Mouse (Mus musculus) neutrophil, adult 5-6 weeks (primary cell): ENCODE measurements around the gene Mapk7. TPM values are rescaled to one million over a fixed set of nuclear protein-coding genes. Genes with fewer than 3 reads are reported as not detected.

Experiments used
- ATAC-seq: fragments of 151-379, 151-347 bp; 2 replicates; pipeline ENCODE4 v1.8.0; 2017; ENCODE audit warnings: mild to moderate bottlenecking, moderate TSS enrichment; ENCODE audit not compliant: insufficient number of reproducible peaks, poor library complexity, low FRiP score, severe bottlenecking; ENCODE audit errors: extremely low read depth
- total RNA-seq: library from RNA; stranded (forward); fragments of 200-1000 nt; gene quantifications from 2 replicates; pipeline ENCODE4 v1.2.3, GENCODE M21; 2017

The Mapk7 gene
- 15.2 and 15.6 TPM in 2 replicates for total RNA-seq

- peak; percentile 75 for ATAC-seq
Observed at GRCm38 (mm10) chr11:61494129-61494997, at the start of gene Mapk7. Gene Mapk7 (minus strand): TSS chr11:61494406.

- no peak for ATAC-seq
Observed at GRCm38 (mm10) chr11:61541106-61541505, 46.9 kb upstream of the Mapk7 start.

- no peak for ATAC-seq
Observed at GRCm38 (mm10) chr11:61540642-61541041, 46.4 kb upstream of the Mapk7 start.

GRCm38 (mm10) chr11:61537362-61537761, 43.2 kb upstream of the Mapk7 start:
- ATAC-seq = no peak

- no peak for ATAC-seq
Observed at GRCm38 (mm10) chr11:61536952-61537351, 42.7 kb upstream of the Mapk7 start.

GRCm38 (mm10) chr11:61535530-61535929, 41.3 kb upstream of the Mapk7 start:
- no peak for ATAC-seq

GRCm38 (mm10) chr11:61533571-61533970, 39.4 kb upstream of the Mapk7 start:
- ATAC-seq = no peak

GRCm38 (mm10) chr11:61532820-61533219, 38.6 kb upstream of the Mapk7 start:
- ATAC-seq = no peak

- ATAC-seq = no peak
Observed at GRCm38 (mm10) chr11:61529268-61529713, 35.1 kb upstream of the Mapk7 start.

GRCm38 (mm10) chr11:61526872-61527271, 32.7 kb upstream of the Mapk7 start:
- ATAC-seq = no peak

GRCm38 (mm10) chr11:61519484-61520107, 25.4 kb upstream of the Mapk7 start:
- ATAC-seq = no peak

GRCm38 (mm10) chr11:61518871-61519270, 24.7 kb upstream of the Mapk7 start:
- no peak for ATAC-seq

- ATAC-seq = no peak
Observed at GRCm38 (mm10) chr11:61517971-61518370, 23.8 kb upstream of the Mapk7 start.

- no peak for ATAC-seq
Observed at GRCm38 (mm10) chr11:61514953-61515352, 20.7 kb upstream of the Mapk7 start.

GRCm38 (mm10) chr11:61504713-61505257, 10.6 kb upstream of the Mapk7 start, which contains the start of gene B9d1:
Gene B9d1 (plus strand): TSS chr11:61505144.
- peak; percentile 86 for ATAC-seq

- ATAC-seq = no peak
Observed at GRCm38 (mm10) chr11:61503933-61504332, 9.7 kb upstream of the Mapk7 start.

GRCm38 (mm10) chr11:61498736-61499504, 4.7 kb upstream of the Mapk7 start:
- no peak for ATAC-seq

GRCm38 (mm10) chr11:61497490-61497889, 3.3 kb upstream of the Mapk7 start:
- no peak for ATAC-seq

GRCm38 (mm10) chr11:61495528-61495927, 1.3 kb upstream of the Mapk7 start:
- no peak for ATAC-seq
